Mouse (Mus musculus): ENCODE measurements around the gene Vwa7. TPM values are rescaled to one million over a fixed set of nuclear protein-coding genes. Genes with fewer than 3 reads are reported as not detected.
A peak's percentile ranks its signal among the peaks of the same experiment; 100 is the strongest.

The Vwa7 gene
- polyA plus RNA-seq, 1 experiment from 2014 or later: 0.08 TPM

DNA sequence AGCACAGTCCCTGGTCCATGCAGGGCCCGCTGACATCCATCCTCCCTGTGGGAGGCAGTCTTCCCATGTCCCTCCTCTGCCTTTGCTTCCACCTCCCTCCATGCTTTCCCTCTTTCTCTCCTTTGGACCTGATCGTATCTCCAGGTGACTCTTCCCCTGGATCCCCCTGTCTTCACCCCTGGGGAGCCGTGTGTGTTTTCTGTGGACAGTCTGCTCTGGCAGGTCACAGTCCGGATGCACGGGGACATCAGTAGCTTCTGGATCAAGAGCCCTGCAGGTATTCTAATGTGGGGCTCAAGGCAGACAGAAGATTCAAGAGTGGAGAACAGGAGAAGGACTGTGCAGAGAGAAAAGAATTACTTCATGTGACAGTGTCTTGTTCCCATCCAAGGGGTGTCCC lies 6.8 kb downstream of the Vwa7 start:
- 84% methylated on average over 5 of the region's 5 CpGs for WGBS
- Histone ChIP-seq H3K36me3 (ENCODE audit: control insufficient read depth, insufficient read depth, low read length) (no peaks in the 10 kb centered on the region), H3K4me3 (ENCODE audit: low read depth, low read length) (no peak overlapping the region), H3K27ac (ENCODE audit: low read depth, low read length) (no peak overlapping the region), H3K4me2 (ENCODE audit: low read depth) (no peak overlapping the region), H3K9me3 (ENCODE audit: control insufficient read depth, low read length) (no peaks in the 10 kb centered on the region), H3K4me1 (ENCODE audit: control insufficient read depth, insufficient read depth, low read length) (0 out of 2 replicates have a peak, but pooled peaks cover 2% of the 10 kb centered on the region), H3K9ac (ENCODE audit: low read length) (no peak overlapping the region), H3K27me3 (ENCODE audit: control insufficient read depth, insufficient read depth, low read length) (no peaks in the 10 kb centered on the region)
- no peak for ATAC-seq (ENCODE audit: insufficient read depth, low FRiP score, low TSS enrichment)
- DNase-seq (ENCODE audit: low spot score): no peak

DNA sequence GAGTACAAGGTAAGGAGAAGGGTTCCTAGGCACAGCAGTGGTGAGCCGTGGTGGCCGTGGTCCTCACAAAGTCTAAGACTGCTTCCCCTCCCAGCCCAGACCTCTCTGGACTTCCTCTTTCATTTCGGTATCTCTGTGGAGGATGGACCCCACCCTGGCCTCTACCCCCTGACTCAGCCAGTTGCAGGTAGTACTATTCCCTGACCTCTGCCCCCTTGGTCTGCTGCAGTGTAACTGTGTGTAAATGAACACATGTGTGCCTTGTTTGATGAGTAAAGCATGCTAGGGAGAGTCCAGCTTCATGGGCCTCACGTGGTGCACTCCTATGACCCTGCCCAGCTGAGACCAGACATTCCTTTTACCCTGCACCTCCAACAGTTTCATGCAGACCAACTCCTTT lies 7.4 kb downstream of the Vwa7 start:
- H3K27me3 ChIP-seq (ENCODE audit: control insufficient read depth, insufficient read depth, low read length): no peaks in the 10 kb centered on the region
- H3K27ac ChIP-seq (ENCODE audit: low read depth, low read length): no peak overlapping the region
- no peaks in the 10 kb centered on the region for H3K9me3 ChIP-seq (ENCODE audit: control insufficient read depth, low read length)
- DNase-seq (ENCODE audit: low spot score) (no peak), ATAC-seq (ENCODE audit: insufficient read depth, low FRiP score, low TSS enrichment) (no peak)
- WGBS: 88% methylated on average over 4 of the region's 4 CpGs
- H3K4me2 ChIP-seq (ENCODE audit: low read depth): no peak overlapping the region
- no peak overlapping the region; the same call in 1 of the 2 replicates for H3K9ac ChIP-seq (ENCODE audit: low read length)
- 0 out of 2 replicates have a peak, but pooled peaks cover 2% of the 10 kb centered on the region for H3K4me1 ChIP-seq (ENCODE audit: control insufficient read depth, insufficient read depth, low read length)
- H3K36me3 ChIP-seq (ENCODE audit: control insufficient read depth, insufficient read depth, low read length): no peaks in the 10 kb centered on the region
- H3K4me3 ChIP-seq (ENCODE audit: low read depth, low read length): no peak overlapping the region

DNA sequence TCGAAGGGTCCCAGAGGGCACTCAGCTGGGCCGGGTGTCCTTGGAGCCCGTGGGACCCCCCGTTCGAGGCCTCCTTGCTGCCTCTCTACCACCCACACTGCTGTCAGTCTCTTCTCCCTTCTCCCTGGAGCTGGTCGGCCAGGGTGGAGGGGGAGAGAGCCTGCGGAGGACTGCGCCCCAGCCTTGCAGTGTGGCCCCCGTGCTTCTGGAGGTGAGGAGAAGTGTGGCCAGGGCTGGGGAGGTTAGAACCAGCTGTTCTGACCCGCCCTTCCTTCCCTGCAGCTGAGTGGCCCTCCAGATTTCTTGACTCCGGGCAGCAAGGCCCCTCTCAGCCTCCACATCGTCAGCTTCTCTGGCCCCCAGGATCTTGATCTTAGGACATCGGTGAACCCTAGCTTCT lies 7.9 kb downstream of the Vwa7 start:
- WGBS: 84% methylated on average over 13 of the region's 13 CpGs
- H3K9ac ChIP-seq (ENCODE audit: low read length): no peak overlapping the region
- no peak overlapping the region for H3K4me2 ChIP-seq (ENCODE audit: low read depth)
- H3K9me3 ChIP-seq (ENCODE audit: control insufficient read depth, low read length): no peaks in the 10 kb centered on the region
- H3K27ac ChIP-seq (ENCODE audit: low read depth, low read length): no peak overlapping the region
- H3K4me3 ChIP-seq (ENCODE audit: low read depth, low read length): no peak overlapping the region
- DNase-seq (ENCODE audit: low spot score) (no peak), ATAC-seq (ENCODE audit: insufficient read depth, low FRiP score, low TSS enrichment) (no peak)
- H3K4me1 ChIP-seq (ENCODE audit: control insufficient read depth, insufficient read depth, low read length): 0 out of 2 replicates have a peak, but pooled peaks cover 2% of the 10 kb centered on the region
- H3K36me3 ChIP-seq (ENCODE audit: control insufficient read depth, insufficient read depth, low read length): no peaks in the 10 kb centered on the region
- H3K27me3 ChIP-seq (ENCODE audit: control insufficient read depth, insufficient read depth, low read length): no peaks in the 10 kb centered on the region

DNA sequence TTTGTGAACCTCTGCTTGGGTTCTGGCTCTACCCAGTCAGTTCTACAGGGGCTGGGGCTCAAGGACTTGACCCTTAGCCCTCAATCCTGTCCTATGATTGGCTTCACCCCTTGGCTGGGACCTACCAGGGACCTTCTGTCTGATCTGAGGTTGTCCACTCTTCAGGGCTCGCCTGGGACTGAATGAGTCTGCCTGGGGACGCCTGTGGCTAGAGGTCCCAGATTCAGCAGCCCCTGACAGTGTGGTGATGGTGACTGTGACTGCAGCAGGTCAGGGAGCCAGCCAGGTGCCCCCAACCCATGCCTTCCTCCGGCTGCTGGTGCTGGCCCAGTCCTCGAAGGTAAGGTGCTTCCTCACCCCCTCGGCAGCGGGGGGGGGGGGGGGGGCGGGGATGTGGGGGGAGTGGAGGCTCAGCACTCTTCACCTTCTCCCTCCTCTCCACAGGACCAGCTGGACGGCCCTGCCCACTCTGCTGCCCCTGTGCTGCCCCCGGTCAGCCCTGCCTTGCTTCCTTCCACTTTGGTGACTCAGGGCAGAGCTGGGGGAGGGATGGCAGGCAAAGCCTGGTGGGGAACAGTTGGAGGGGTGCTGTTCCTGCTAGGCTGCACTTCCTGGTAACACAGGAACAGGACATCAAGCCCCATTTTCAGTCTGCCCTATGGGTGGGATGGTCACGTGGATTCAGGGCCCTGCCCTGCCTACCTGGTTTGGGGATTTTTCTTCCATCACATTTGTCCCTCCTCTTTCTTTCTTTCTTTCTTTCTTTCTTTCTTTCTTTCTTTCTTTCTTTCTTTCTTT lies 8.5 kb downstream of the Vwa7 start:
- H3K27ac ChIP-seq (ENCODE audit: low read depth, low read length): no peak overlapping the region

DNA sequence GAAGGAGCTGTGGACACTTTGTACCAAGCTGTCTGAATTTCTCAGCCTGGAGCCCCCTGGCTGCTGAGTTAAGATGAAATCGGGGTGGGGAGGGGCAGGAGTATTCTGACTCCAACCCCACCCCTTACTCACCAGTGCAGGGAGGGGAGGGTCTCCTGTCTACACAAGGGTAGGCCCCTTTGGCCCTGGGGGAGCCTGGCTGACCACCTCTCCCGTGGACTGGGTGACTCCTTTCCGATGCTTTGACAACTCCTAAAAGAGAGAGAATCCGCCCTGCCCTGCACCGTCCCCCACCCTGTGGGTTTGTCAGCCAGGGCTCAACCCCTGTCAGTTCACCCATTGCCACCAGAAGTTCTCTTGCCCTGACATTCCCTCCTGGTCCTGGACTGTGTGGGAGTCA lies 9.8 kb downstream of the Vwa7 start:
- Histone ChIP-seq H3K9ac (ENCODE audit: low read length) (no peak overlapping the region), H3K4me3 (ENCODE audit: low read depth, low read length) (no peak overlapping the region), H3K27me3 (ENCODE audit: control insufficient read depth, insufficient read depth, low read length) (no peaks in the 10 kb centered on the region), H3K27ac (ENCODE audit: low read depth, low read length) (no peak overlapping the region), H3K36me3 (ENCODE audit: control insufficient read depth, insufficient read depth, low read length) (no peaks in the 10 kb centered on the region), H3K4me2 (ENCODE audit: low read depth) (no peak overlapping the region), H3K9me3 (ENCODE audit: control insufficient read depth, low read length) (no peaks in the 10 kb centered on the region), H3K4me1 (ENCODE audit: control insufficient read depth, insufficient read depth, low read length) (peaks cover 2% of the 10 kb centered on the region; the same call in 1 of the 2 replicates)
- DNase-seq (ENCODE audit: low spot score) (no peak), ATAC-seq (ENCODE audit: insufficient read depth, low FRiP score, low TSS enrichment) (no peak)
- WGBS: 87% methylated on average over 5 of the region's 5 CpGs

More for the DNA sequence above, 8.5 kb downstream of the Vwa7 start:
- 66% methylated on average over 6 of the region's 10 CpGs for WGBS
- no peaks in the 10 kb centered on the region for H3K27me3 ChIP-seq (ENCODE audit: control insufficient read depth, insufficient read depth, low read length)
- DNase-seq (ENCODE audit: low spot score) (no peak), ATAC-seq (ENCODE audit: insufficient read depth, low FRiP score, low TSS enrichment) (no peak)
- H3K9ac ChIP-seq (ENCODE audit: low read length): no peak overlapping the region
- H3K4me2 ChIP-seq (ENCODE audit: low read depth): no peak overlapping the region
- H3K4me3 ChIP-seq (ENCODE audit: low read depth, low read length): no peak overlapping the region
- no peaks in the 10 kb centered on the region for H3K9me3 ChIP-seq (ENCODE audit: control insufficient read depth, low read length)
- H3K4me1 ChIP-seq (ENCODE audit: control insufficient read depth, insufficient read depth, low read length): peaks cover 2% of the 10 kb centered on the region; the same call in 1 of the 2 replicates
- H3K36me3 ChIP-seq (ENCODE audit: control insufficient read depth, insufficient read depth, low read length): no peaks in the 10 kb centered on the region

DNA sequence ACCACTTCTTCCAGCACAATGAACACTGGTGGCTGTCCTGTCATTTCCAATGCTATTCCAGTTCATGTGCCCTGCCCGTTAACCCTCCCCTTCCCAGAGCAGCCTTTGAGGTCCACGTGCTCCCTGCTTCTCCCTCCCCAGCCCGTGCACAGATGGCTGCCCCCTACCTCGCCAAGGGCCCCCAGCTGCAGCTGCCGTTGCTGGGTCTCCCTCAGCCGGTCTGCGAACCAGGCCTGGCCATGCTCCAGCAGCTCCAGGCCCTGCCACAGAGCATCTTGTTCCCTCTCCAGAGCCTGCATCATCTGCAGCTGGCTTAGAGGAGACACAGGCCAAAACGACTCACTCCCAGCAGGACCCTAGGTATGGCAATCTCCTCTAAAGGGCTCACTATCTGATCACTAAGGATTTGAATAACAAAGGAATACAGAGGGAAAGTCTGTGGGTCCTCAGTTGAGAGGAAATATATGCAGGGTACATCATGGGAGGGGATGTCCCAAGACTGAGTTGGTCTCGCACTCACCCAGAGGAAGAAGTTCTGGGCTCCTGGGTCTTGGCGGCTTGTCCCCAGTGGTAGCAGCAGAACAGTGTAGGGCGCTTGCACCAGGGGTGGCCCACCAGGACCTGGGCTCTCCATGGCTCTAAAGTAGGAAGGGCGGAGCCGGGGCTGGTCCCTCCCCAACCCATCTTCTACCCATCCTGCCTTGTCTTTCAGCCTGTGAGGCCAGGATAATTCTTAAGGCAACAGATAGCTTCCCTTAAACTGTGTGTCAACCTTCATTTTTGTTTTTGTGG lies 11.1 kb downstream of the Vwa7 start, which contains the start of gene Sapcd1:
Gene Sapcd1 (minus strand): TSS at position 740 of the 792 bp plus-strand sequence.
- Histone ChIP-seq H3K27ac (ENCODE audit: low read depth, low read length) (peak within 1 kb of the TSS; percentile 53), H3K4me1 (ENCODE audit: control insufficient read depth, insufficient read depth, low read length) (peaks cover 2% of the 10 kb centered on the region; the same call in 1 of the 2 replicates), H3K27me3 (ENCODE audit: control insufficient read depth, insufficient read depth, low read length) (no peaks in the 10 kb centered on the region), H3K36me3 (ENCODE audit: control insufficient read depth, insufficient read depth, low read length) (no peaks in the 10 kb centered on the region), H3K9ac (ENCODE audit: low read length) (peak within 1 kb of the TSS; percentile 50), H3K9me3 (ENCODE audit: control insufficient read depth, low read length) (no peaks in the 10 kb centered on the region), H3K4me3 (ENCODE audit: low read depth, low read length) (no peak within 1 kb of the TSS), H3K4me2 (ENCODE audit: low read depth) (peak within 1 kb of the TSS; percentile 20; the same call in 1 of the 2 replicates)
- DNase-seq (ENCODE audit: low spot score) (peak; percentile 41), ATAC-seq (ENCODE audit: insufficient read depth, low FRiP score, low TSS enrichment) (peak; percentile 56; the same call in 1 of the 2 replicates)
- 24% methylated on average over 13 of the region's 13 CpGs for WGBS

DNA sequence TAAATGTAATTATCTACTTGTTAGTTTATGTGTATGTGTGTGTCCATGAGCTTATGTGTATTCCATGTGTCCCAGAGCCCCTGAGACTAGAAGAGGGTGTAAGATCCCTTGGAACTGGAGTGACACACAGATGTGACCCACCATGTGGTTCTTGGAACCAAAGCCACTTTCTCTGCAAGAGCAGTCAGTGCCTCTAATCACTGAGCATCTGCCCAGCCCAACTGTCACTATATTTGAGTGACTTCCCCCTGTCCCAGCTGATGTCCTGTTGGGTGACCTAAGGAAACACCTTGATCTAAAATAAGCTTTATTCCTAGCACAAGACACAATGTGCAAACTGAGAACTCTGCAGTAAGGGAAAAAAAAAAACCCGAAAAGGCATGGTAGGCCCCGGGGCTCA lies 11.9 kb downstream of the Vwa7 start:
- H3K27me3 ChIP-seq (ENCODE audit: control insufficient read depth, insufficient read depth, low read length): no peaks in the 10 kb centered on the region
- H3K4me3 ChIP-seq (ENCODE audit: low read depth, low read length): no peak overlapping the region
- DNase-seq (ENCODE audit: low spot score): no peak
- no peak overlapping the region for H3K4me2 ChIP-seq (ENCODE audit: low read depth)
- no peak overlapping the region for H3K27ac ChIP-seq (ENCODE audit: low read depth, low read length)
- 90% methylated on average over 2 of the region's 2 CpGs for WGBS
- H3K9me3 ChIP-seq (ENCODE audit: control insufficient read depth, low read length): no peaks in the 10 kb centered on the region
- H3K36me3 ChIP-seq (ENCODE audit: control insufficient read depth, insufficient read depth, low read length): no peaks in the 10 kb centered on the region
- no peak overlapping the region for H3K9ac ChIP-seq (ENCODE audit: low read length)
- no peak for ATAC-seq (ENCODE audit: insufficient read depth, low FRiP score, low TSS enrichment)
- H3K4me1 ChIP-seq (ENCODE audit: control insufficient read depth, insufficient read depth, low read length): peaks cover 2% of the 10 kb centered on the region; the same call in 1 of the 2 replicates

DNA sequence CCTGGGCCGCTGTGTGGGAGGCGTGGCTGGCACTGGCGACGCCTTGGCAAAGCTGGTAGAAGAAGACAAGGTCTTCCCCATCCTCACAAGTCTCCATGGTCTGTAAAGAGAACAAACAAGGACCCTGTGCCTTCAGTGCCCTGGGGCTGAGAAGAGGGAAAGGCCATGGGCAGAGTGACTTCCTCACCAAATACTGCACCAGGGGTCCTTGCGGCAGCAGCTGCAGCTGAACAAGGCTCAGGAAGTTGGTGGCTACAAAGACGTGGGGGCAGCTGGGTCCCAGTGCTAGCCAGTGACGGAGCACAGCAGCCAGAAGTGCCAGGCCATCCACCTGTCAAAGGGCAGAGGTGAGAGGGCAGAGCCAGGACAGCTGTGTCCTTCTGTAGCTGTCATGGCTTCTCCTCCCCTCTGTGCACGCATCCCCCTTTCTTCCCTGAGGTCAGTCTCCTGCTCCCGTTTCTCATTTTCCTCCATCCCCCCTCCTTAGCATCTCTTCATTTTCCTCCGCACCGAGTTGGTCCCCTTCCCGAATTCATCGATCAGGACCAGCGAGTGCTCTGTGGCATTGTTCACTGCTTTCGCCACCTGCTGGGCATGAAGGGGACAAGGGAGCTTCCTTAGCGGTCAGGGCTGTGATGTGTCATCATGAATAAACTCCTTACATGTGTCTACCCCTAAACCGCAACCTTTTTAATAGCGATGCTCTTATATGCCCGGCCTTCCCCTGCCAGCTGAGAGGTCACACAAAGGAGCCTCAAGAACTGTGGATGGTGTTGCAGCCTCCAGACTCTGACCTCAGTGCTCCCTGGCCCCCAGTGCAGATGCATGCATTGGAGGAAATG lies 13.5 kb downstream of the Vwa7 start:
- Histone ChIP-seq H3K27me3 (ENCODE audit: control insufficient read depth, insufficient read depth, low read length) (no peaks in the 10 kb centered on the region), H3K9ac (ENCODE audit: low read length) (peak overlapping the region; percentile 7), H3K4me2 (ENCODE audit: low read depth) (peak overlapping the region; percentile 26), H3K36me3 (ENCODE audit: control insufficient read depth, insufficient read depth, low read length) (no peaks in the 10 kb centered on the region), H3K4me1 (ENCODE audit: control insufficient read depth, insufficient read depth, low read length) (peaks cover 2% of the 10 kb centered on the region; the same call in 1 of the 2 replicates), H3K9me3 (ENCODE audit: control insufficient read depth, low read length) (no peaks in the 10 kb centered on the region), H3K27ac (ENCODE audit: low read depth, low read length) (no peak overlapping the region), H3K4me3 (ENCODE audit: low read depth, low read length) (peak overlapping the region; percentile 8; the same call in 1 of the 2 replicates)
- ATAC-seq (ENCODE audit: insufficient read depth, low FRiP score, low TSS enrichment): no peak
- peak; percentile 52 for DNase-seq (ENCODE audit: low spot score)
- WGBS: 31% methylated on average over 19 of the region's 19 CpGs
